10 mouse cellular contexts compared by ENCODE assay signal in genomic region chr10:86890166-86890930, GRCm38 (mm10).
DNase-seq lines count a peak whose midpoint lies in the region; ATAC-seq and TF ChIP-seq lines count a peak whose summit lies in the region.
"Had no signal": no experiment of that assay in that cellular context is flagged by ENCODE, and none has a peak within 500 bp of the region (broad histone marks: within the 10 kb centered on the region; RNA-seq: fewer than 3 reads in every experiment).

No protein-coding gene starts in this region.

- H3K9ac ChIP-seq in forebrain, embryonic 16.5 days (replicated peaks; ENCODE audit: low read depth, low read length): no peak overlapping the region
- H3K9ac ChIP-seq: intestine, embryonic 15.5 days had no signal

- H3K9me3 ChIP-seq in forebrain, embryonic 16.5 days (ENCODE audit: control insufficient read depth, low read length): no peaks in the 10 kb centered on the region
- H3K9me3 ChIP-seq in forebrain, embryonic 10.5 days: no peaks in the 10 kb centered on the region
- H3K9me3 ChIP-seq: intestine, embryonic 15.5 days had no signal

- H3K4me2 ChIP-seq in forebrain, embryonic 16.5 days (ENCODE audit: low read length): no peak overlapping the region
- H3K4me2 ChIP-seq in myocyte (ENCODE audit: low read depth): no peak overlapping the region
- H3K4me2 ChIP-seq: intestine, embryonic 15.5 days had no signal

- H3ac ChIP-seq in myocyte (ENCODE audit: control insufficient read depth, insufficient read length): no peak overlapping the region

- H3K36me3 ChIP-seq in forebrain, embryonic 16.5 days (ENCODE audit: control insufficient read depth, insufficient read depth): no peaks in the 10 kb centered on the region
- no peaks in the 10 kb centered on the region for H3K36me3 ChIP-seq in forebrain, embryonic 10.5 days (replicated peaks)
- no peaks in the 10 kb centered on the region for H3K36me3 ChIP-seq in myocyte (ENCODE audit: control insufficient read depth, insufficient read depth)
- H3K36me3 ChIP-seq: intestine, embryonic 15.5 days had no signal

- H3K27me3 ChIP-seq in forebrain, embryonic 16.5 days (replicated peaks; ENCODE audit: control insufficient read depth, insufficient read depth, low read length): no peaks in the 10 kb centered on the region
- no peaks in the 10 kb centered on the region for H3K27me3 ChIP-seq in forebrain, embryonic 10.5 days (ENCODE audit: poor library complexity, severe bottlenecking)
- H3K27me3 ChIP-seq in myocyte (ENCODE audit: control insufficient read depth, insufficient read depth, insufficient read length): no peaks in the 10 kb centered on the region
- H3K27me3 ChIP-seq: intestine, embryonic 15.5 days had no signal

- no peaks in the 10 kb centered on the region for H3K79me2 ChIP-seq in myocyte (ENCODE audit: control insufficient read depth, insufficient read depth)

- no peak for TF ChIP-seq POLR2A in myocyte (IDR thresholded peaks at IDR 0.05; ENCODE audit: insufficient read length, low read depth)

- H3K4me3 ChIP-seq in forebrain, embryonic 16.5 days (replicated peaks; ENCODE audit: low read length): no peak overlapping the region
- no peak overlapping the region for H3K4me3 ChIP-seq in forebrain, embryonic 10.5 days
- no peak overlapping the region for H3K4me3 ChIP-seq in myocyte
- H3K4me3 ChIP-seq: intestine, embryonic 15.5 days had no signal

- DNase-seq in forebrain, embryonic 10.5 days (ENCODE audit: extremely low spot score, low spot score): no peak
- DNase-seq in adrenal gland, postnatal 10 days: peak; percentile 51
- peak; percentile 74 for DNase-seq in layer of hippocampus, adult 11-12 months (ENCODE audit: low spot score)
- DNase-seq in embryo, embryonic 10 days (ENCODE audit: low spot score): no peak
- no peak for DNase-seq in adipocyte (ENCODE audit: low spot score)
- no peak for DNase-seq in thymus, postnatal 4 days
- DNase-seq: lung, adult 18-20 months had no signal

- ATAC-seq in forebrain, embryonic 16.5 days: 0 out of 2 replicates have a peak, but pooled peaks have one; percentile 20
- ATAC-seq: intestine, embryonic 15.5 days had no signal

- no peak overlapping the region for H3K27ac ChIP-seq in forebrain, embryonic 16.5 days (ENCODE audit: low read length)
- no peak overlapping the region for H3K27ac ChIP-seq in forebrain, embryonic 10.5 days
- H3K27ac ChIP-seq: intestine, embryonic 15.5 days had no signal

- 79% methylated on average over 14 of the region's 14 CpGs for WGBS in forebrain, embryonic 16.5 days
- WGBS in forebrain, embryonic 10.5 days: 91% methylated on average over 14 of the region's 14 CpGs

- no peaks in the 10 kb centered on the region for H3K4me1 ChIP-seq in forebrain, embryonic 16.5 days (replicated peaks; ENCODE audit: control insufficient read depth, insufficient read depth, low read length)
- no peaks in the 10 kb centered on the region for H3K4me1 ChIP-seq in forebrain, embryonic 10.5 days
- H3K4me1 ChIP-seq: intestine, embryonic 15.5 days had no signal

TF ChIP-seq in myocyte, 11 proteins besides CTCF, POLR2A, EP300 and RAD21:
- TF ChIP-seq REST (IDR thresholded peaks at IDR 0.05; ENCODE audit: insufficient read depth, insufficient read length): no peak
- peak in 2 of 3 experiments; percentile 19 to 50 for TF ChIP-seq MYOG (IDR thresholded peaks at IDR 0.05; ENCODE audit: control insufficient read depth in 1 of 3, insufficient read depth in 1 of 3, insufficient read length in 2 of 3, low read depth in 2 of 3)
- TF ChIP-seq MYOD1 (IDR thresholded peaks at IDR 0.05; ENCODE audit: control insufficient read depth in 1 of 3, insufficient read length in 2 of 3, low read depth in 2 of 3): peak in 1 of 3 experiments; percentile 62
- TF ChIP-seq E2F4 (IDR thresholded peaks at IDR 0.05; ENCODE audit: insufficient read depth): no peak
- TF ChIP-seq SRF (IDR thresholded peaks at IDR 0.05; ENCODE audit: control insufficient read depth, insufficient read length, low read depth): no peak
- no peak for TF ChIP-seq TCF3 (IDR thresholded peaks at IDR 0.05; ENCODE audit: insufficient read length, low read depth)
- TF ChIP-seq USF1 (IDR thresholded peaks at IDR 0.05; ENCODE audit: low read depth): no peak
- TF ChIP-seq CEBPB (IDR thresholded peaks at IDR 0.05; ENCODE audit: insufficient read depth, poor library complexity, severe bottlenecking): no peak

Comparison
In these comparisons a context has a peak if more than half of its experiments do, and no peak if none do; other contexts are left out.
1. DNase-seq: peak in adrenal gland, postnatal 10 days (single experiment) and layer of hippocampus, adult 11-12 months (single experiment); none in forebrain, embryonic 10.5 days (single experiment), embryo, embryonic 10 days (single experiment), adipocyte (single experiment) and thymus, postnatal 4 days (single experiment).